Mouse (Mus musculus) kidney, postnatal 36 days (tissue): ENCODE data around the gene Ets1.
A peak's percentile ranks its signal among the peaks of the same experiment; 100 is the strongest.

Source experiments
- DNase-seq, 2 experiments: peaks; one replicate each; pipeline ENCODE4 v3.0.0; 2021 to 2022; ENCODE audit warnings: mixed read lengths in 2 of 2

Ets1 gene

DNA sequence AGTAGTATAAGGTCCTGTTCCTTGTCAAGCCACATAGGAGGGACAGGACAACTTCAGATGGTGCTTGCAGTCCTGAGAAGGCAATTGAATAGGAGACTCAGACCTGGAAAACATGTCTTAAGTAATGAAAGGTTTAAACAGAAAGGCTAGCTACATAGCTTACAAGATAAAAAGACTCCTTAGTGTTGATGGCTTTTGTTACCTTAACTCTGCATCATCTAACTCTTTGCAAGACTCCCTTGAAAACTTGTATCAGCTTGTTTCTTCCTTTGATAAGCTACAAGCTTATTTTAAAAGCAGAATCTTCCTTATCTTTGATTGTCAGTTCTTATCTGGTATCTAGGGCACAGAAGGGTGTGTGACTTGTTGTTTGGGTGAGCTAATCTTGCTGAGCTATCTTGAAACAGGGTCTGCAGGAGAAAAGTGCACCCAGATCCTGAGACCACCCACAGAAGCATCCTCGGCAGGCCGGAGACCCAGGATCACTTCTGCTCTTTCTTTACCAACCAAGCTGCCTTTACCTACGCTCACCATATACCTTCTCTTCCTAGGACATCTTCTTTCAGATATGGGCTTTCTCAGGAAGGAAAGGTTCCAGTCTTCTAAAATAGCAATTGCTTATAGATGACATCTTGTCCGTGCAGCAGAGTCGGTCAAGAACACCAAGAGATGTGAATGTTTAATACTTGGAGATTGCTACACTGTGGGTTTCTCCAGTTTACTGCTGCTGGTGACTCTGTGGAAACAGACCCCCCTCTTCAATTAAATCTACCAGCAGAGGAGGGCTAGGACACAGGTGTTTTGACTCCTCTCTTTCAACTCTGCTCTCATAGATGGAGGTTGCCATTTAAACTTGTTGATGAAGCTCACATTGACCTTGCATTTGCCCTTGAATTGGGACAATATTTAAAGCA lies 19.2 kb upstream of the Ets1 start:
- no peak for DNase-seq

GRCm38 (mm10) chr9:32617430-32617768 lies 18.6 kb upstream of the Ets1 start:
- no peak for DNase-seq

GRCm38 (mm10) chr9:32618544-32619120 lies 17.4 kb upstream of the Ets1 start:
- no peak for DNase-seq

DNA sequence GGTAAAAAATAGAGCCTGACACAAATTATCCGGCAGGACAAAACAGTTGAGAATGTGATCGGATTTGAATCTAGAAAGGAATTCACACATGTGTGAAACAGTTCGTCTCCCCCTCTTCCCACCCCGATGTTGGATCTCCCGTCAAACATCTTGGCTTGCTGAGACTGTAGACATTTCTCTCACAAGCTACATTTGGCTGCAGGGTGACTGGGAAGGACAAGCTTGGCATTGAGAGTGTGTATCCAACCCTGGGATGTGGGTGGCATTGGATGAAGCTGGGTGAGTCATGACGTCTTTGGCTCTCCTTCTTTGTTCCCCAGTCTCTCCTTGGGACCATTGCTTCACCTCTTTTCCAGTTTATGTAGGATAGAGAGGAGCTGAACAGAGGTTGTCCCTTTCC lies 16.4 kb upstream of the Ets1 start:
- no peak for DNase-seq

DNA sequence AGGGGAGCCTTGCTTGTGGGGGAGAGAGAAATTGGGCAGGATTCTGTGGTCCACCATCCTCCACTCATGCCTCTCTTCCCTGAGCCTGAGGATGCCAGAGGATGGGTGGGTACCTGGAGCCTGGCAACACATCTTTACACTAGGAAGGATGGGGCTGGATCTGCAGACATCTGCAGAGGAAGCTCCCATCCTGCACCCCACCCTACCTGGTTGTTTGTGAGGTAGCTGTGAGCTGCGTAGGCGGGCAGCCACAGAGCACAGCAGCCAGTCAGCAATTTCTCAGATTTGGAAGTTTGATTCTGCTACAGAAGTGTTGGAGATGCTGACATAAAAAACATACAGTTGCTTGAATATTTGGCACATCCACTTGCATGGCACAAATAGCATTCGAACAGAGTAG lies 15.6 kb upstream of the Ets1 start:
- DNase-seq, result no peak

- no peak for DNase-seq
Measured at GRCm38 (mm10) chr9:32629385-32629981, 6.5 kb upstream of the Ets1 start.

DNA sequence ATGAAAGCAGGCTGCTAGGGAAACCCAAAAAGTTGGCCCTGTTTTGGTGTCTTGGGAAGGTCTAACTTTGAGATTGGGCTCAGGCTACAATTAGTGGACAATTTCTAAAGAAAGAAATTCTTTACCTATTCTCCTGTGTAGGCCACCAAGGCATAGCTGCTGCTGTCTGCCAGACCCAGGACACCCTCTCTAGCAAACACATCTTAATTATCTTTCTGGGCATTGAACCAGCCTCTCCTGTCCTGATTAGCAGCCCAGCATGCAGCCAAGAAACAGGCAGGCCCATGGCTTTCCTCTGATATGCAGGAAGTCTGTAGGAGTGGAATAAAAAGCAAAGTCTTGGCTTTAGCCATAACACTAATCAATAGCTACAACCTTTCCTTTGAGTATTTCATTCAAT lies 4.7 kb upstream of the Ets1 start:
- DNase-seq, result no peak

DNA sequence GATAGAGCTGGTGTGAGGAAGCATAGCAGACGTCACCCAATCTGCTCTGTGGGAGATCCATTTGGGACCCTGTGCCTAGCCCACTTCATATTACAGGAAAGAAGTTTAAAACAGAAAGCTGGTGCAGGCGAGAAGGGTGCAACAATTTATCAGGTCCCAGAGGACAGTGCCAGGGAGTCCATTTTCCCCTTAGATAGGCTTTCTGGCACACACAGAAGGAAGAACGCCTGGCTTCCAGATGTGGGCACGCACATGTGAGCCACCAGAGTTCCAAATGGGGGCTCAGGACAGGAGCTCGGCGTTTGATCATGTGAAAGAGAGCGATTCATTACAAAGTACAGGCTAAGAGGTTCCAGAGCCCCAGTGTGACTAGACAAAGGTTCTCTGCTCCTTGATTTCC lies 3.8 kb upstream of the Ets1 start:
- DNase-seq, result no peak

DNA sequence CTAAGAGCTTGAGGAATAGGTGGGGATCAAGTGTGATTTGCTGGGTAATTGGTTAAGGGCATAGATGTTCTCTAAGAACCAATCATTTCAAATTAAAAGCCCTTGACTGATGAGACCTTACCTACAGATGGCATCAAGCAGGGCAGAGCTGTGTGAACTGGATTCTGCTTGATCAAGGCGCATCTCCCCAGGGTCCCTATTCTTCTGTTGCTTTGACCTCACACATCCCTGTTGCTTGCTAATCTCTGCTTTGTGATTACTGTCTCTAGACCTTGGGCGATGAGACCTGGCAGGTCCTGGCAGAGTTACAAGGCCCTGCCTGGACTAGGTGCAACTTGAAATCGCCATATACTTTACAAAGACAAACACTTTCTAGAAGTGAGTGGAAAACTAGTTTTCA lies 9.0 kb downstream of the Ets1 start:
- DNase-seq, result no peak

DNA sequence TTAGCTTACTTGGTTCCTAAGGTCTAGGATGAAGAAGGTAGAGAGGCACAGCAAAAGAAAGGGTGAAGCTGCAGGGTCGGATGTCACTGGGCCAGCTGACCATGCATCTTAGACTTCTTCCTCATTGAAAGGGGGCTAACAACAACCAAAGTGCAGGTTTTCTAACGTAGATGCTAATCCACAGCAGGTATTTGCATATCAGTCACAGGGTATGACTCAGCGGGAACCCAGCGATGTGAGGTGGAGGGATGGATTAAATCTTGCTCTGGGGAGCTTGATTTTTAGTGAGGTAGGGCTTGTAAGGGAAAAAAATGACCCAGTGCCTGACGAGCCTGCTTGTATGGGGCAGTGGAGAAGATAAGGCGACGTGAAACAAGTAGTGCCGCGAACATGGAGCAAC lies 9.5 kb downstream of the Ets1 start:
- no peak for DNase-seq

DNA sequence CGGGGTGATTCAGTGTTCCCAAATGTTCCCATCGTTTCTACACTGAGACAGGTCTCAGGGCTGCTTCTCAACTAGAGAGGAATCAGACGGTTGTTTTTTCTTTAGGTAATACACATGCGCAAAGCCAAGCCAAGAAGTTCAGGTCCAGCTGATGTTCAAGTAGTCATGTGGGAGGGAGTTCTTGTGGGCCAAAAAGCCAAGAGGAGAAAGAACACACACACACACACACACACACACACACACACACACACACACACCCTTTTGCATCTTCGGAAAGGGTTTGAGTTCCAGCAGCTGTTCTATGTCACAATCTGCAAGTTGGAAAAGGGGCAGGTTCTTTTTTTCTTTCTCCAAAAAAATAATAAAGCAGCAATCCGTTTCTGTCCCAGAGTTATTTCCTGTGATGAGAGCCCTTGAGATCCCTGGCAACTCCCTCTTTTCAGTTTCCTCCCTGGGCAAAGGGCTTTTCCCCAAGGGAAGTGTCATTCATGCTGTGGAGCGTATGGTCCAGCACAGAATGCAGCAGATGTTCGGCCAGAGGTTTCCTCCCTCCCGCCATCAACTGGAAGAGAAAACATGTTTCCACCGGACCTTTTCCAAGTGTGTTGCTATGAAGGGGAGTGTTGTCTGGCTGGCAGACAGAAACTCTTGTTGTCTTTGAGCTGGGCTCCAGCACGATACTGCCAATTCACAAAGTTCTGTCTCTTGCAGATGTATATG lies 10.7 kb downstream of the Ets1 start:
- DNase-seq, result peak; percentile 67 to 79

GRCm38 (mm10) chr9:32647506-32648250 lies 11.7 kb downstream of the Ets1 start:
- DNase-seq, result no peak

DNA sequence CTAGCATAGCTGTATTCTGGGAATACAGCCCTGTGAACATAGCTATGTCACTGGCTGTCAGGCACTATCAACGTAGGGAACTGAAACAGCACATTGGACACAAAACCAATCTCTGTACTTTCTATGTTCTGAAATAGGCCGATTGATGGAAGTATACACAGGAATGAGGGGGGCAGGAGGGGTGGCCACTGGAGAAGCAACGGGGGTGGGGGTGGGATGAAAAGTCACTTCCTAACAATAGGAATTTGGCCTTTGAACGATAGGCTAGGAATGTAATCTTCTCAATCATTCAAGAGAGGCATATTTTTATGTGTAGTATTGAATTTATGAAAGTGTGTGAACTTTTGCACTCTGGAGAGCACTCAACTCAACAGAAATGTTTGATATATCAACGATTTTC lies 12.3 kb downstream of the Ets1 start:
- no peak for DNase-seq

DNA sequence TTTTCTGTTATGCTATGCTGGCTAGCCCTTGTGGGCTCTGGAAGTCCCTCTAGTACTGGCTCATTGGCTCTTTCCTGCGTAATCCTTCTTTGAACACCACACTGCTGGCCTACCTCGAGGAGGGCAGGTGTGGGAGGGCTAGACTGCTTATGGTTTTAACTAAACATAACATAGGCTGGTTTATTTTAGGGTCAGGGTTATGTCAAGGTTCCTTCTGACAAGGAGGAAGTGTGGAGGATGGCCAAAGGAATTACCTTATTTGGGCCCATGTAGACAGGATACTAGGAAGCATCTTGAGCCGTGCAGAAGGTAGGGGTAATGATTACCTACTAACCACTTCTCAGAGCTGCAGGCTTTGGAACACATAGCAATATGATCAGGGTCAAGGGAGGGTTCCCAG lies 14.7 kb downstream of the Ets1 start:
- DNase-seq, result no peak

DNA sequence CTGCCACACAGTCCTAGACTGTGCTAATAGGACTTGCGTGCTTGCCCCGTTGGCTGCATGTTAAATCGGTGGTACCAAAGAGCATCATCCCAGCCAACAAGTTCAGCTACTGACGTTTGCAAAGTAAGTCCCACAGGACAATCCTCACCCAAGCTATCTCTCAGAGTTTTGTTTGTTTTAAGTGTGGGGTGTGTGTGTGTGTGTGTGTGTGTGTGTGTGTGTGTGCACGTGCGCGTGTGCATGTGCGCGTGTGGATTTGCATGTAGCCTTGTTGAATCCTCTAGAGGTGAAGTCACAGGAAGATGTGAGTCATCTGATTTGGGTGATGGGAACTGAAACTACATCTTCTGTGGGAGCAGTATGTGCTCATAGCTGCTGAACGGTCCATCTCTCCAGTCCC lies 16.1 kb downstream of the Ets1 start:
- no peak for DNase-seq

DNA sequence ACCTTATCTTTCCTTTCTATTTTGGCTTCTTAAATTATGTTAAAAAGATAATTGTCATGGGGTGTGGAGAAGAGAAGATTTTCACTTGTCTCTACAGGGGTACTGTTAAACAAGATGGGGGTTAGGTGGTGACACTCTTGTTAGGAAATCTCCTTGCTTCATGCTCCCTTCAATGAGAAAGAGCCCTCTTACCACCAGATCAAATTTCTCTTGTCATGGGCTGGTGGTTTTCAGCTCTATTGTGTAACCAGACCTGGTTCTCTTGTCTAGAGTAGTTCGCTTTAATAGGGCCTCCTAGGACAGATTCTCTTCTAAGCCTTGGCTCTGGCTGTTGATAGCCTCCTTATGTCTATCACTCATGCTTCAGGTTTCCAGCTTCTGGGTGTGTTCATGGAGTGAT lies 18.3 kb downstream of the Ets1 start:
- DNase-seq, result no peak

- DNase-seq, result no peak
Measured at GRCm38 (mm10) chr9:32656351-32656844, 20.4 kb downstream of the Ets1 start.

GRCm38 (mm10) chr9:32657124-32657523 lies 21.1 kb downstream of the Ets1 start:
- peak; percentile 63 to 80 for DNase-seq

DNA sequence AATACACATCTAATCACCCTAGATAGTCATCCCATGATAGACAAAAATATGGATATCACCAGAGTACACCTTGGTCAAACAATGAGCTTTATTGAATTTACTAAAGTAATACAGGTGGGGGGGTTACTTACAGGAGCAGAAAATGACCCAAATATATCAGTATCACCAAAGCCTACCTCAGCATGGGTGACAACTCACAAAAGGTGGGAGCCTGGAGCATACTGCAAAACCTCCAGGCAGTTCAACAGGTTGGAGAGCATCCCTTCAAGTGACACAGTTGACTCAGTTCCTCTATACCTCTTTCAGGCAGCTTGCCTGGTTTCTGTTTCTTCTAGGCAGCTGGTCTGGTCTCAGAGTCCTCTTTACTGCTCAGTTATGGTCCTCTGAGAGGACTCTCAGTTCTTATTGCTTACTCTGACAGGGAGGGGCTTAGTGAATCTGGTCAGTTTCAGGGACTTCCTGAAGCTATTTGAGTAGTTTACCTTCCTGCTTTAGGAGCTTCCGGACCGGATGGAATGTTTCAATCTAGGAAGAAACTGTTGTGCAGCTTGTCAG lies 24.5 kb downstream of the Ets1 start:
- DNase-seq, result no peak

DNA sequence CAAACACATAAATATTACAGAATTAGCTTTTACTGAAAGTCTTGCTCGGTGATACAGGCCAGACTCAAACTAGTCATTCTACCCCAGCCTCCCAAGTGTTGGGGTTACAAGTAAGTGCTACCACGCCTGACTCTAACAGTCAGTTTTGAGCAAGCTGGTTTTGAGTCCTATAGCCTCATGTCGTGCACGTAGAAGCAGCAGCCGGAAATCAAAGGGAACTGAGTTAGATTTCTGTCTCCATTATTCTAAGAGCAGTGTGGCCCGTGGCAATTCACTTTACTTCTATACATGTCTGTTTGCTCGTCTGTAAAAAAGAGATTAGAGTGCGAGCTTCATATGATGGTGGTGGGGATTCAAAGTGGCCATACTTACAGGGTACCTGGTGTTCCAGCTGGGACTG lies 25.1 kb downstream of the Ets1 start:
- no peak for DNase-seq

DNA sequence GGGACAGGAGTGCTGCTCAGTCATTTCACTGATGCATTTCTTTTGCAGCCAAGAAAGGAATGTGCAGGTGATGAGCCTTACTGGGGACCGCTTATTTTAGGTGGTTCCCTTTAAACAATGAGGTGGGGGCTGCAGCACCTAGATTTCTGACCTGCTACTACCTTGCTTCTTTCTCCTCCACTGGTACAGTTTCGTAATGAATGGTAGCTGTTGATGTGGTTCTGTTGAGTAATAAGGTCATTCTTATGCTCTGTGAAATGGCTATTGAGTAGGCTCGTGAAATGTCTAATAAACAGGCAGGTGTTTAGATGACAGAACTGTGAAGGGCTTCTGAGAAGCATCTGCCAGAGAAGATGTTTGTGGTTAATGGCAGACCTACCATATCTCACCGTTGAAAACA lies 25.5 kb downstream of the Ets1 start:
- no peak for DNase-seq
